Mouse (Mus musculus) olfactory bulb, adult 2 months (tissue): ENCODE results near the gene Zc3h12b.

Experiments
- CTCF ChIP-seq: fragments of 200-500 bp; IDR thresholded peaks from 2 replicates; pipeline ENCODE4 v1.5.1; 2012; ENCODE audit warnings: low read depth, mild to moderate bottlenecking, low read length, moderate library complexity; ENCODE audit not compliant: insufficient read depth
- POLR2A ChIP-seq: fragments of 200-500 bp; IDR thresholded peaks from 2 replicates; pipeline ENCODE4 v1.6.1; 2012; ENCODE audit warnings: mild to moderate bottlenecking, low read depth, low read length, moderate library complexity; ENCODE audit not compliant: insufficient read depth

GRCm38 (mm10) chrX:95935481-95935880, 224.0 kb downstream of the Zc3h12b start:
- TF ChIP-seq POLR2A (no peak), CTCF (no peak)
